Mouse (Mus musculus) lung, adult 2 months (tissue): ENCODE data around the gene Sema4a. TPM values are rescaled to one million over a fixed set of nuclear protein-coding genes. Genes with fewer than 3 reads are reported as not detected.
A peak's percentile ranks its signal among the peaks of the same experiment; 100 is the strongest.

ENCODE experiments used
- DNase-seq: peaks from one replicate; pipeline ENCODE4 v3.0.0; 2022
- H3K4me1 ChIP-seq: fragments of 200-500 bp; 2 replicates; pipeline ENCODE4 v1.6.1; 2011; ENCODE audit warnings: low read length; ENCODE audit not compliant: control insufficient read depth, insufficient read depth
- H3K4me3 ChIP-seq: fragments of 200-500 bp; replicated peaks from 2 replicates; pipeline ENCODE3; 2011; ENCODE audit warnings: low read depth, mild to moderate bottlenecking, control low read depth, low read length; ENCODE audit errors: extremely low read depth
- CTCF ChIP-seq: fragments of 200-500 bp; IDR thresholded peaks from 2 replicates; pipeline ENCODE4 v1.5.1; 2011; ENCODE audit warnings: mild to moderate bottlenecking, low read length, control low read depth; ENCODE audit not compliant: insufficient read depth
- POLR2A ChIP-seq: fragments of 200-500 bp; IDR thresholded peaks from 2 replicates; pipeline ENCODE4 v1.6.1; 2011; ENCODE audit warnings: low read depth, mild to moderate bottlenecking, control low read depth, low read length, borderline replicate concordance; ENCODE audit errors: extremely low read depth
- WGBS: fragments of 180-500 bp; shearing (Covaris S2); methylation state at CpG from one replicate; pipeline ENCODE4 v1.1.7; 2018; 5-methylcytosine and 5-hydroxymethylcytosine counted together
- polyA plus RNA-seq: library from polyadenylated mRNA; depleted of rRNA; stranded (reverse); fragments of >200 nt; gene quantifications from 2 replicates; pipeline ENCODE4 v1.2.3, GENCODE M21; 2012

Sema4a gene
- polyA plus RNA-seq, 1 experiment: 58.3 TPM

DNA sequence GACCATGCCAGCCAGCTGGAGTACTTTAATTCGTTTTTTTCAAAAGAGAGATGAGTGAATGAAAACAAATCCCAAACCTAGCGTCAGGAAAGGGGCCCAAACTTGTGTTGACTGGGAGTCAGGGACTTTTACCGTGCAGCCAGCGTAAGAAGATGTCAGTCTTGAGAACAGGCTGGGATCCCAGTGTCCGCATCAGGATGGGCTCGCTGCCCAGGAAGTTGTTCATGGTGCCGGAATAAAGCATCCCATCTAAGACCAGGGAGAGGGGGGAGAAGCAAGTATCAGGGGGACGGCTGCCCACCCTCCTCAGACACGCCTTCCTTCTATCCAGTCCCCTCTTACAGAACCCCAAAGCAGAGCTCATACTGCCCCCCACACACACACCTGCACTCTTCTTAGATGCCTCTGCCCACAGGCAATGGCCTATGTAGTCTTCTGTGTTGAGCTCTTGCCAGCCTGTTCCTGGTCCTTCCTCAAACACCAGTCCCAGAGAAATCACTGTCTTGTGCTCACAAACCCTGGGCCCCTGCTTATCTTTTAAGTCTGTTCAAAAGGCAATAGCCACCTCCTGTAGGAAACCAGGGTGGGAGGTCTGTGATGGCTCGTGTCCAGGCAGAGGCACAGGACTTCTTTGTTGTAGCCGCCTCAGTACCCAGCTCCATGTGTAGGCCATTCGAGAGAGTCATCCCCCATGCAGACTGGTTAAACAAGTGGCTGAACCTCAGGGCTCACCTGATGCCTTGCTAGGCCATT, 10.4 kb downstream of the Sema4a start:
- H3K4me1 ChIP-seq: no peaks in the 10 kb centered on the region
- no peak overlapping the region for H3K4me3 ChIP-seq
- 71% methylated on average over 12 of the region's 12 CpGs for WGBS
- no peak for DNase-seq
- TF ChIP-seq CTCF (no peak), POLR2A (no peak)

DNA sequence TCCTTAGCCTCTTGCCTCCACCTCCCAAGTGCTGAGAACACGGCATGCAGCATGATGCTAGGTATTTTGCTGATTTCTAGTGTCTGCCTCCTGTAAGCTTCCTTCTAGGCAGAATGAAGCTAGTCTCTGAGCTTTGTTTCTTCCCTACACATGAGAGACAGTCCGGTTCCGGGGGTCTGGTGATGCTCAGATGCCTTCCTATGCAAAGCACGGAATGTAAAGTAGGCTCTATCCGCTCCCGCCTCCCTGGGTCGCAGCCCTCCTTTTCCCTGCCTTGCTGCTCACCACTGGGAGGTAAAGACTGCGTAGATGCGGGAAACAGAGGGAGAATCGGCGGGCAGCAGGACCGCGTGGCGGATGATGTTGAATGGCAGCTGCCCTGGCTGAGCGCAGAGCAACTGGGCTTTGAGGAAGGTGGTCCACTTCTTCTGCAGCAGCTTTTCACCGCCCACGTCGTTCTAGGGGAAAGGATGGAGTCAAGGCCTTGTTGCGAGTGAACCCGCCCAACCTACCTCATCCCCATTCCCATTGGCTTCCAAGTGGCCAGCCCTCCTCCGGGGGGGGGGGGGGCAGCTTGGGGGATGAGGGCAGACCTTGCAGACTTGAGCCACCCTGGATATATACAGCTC, 11.5 kb downstream of the Sema4a start:
- DNase-seq: no peak
- Histone ChIP-seq H3K4me3 (no peak overlapping the region), H3K4me1 (no peaks in the 10 kb centered on the region)
- WGBS: 25% methylated on average over 21 of the region's 21 CpGs
- no peak for TF ChIP-seq POLR2A
- no peak for TF ChIP-seq CTCF

DNA sequence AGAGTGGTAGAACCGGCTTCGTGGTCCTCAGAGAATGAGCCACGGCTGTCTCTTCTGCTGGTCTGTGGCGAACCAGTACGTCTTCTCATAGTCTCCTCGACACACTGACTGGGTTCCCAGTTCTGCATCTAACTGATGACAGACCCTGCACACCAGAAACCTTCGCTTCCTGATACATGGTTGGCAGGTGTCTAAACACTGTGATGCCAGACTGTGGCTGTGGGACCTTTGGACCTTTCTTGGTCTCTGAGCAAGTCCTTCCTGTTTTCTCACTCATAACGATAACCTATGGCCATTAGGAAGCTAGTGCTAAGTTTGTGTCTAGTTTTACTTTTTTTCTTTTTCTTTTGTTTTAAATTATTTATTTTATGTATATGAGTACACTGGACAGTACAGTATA, 12.5 kb downstream of the Sema4a start:
- TF ChIP-seq CTCF (no peak), POLR2A (no peak)
- H3K4me1 ChIP-seq: no peaks in the 10 kb centered on the region
- no peak overlapping the region for H3K4me3 ChIP-seq
- 74% methylated on average over 8 of the region's 8 CpGs for WGBS
- no peak for DNase-seq

DNA sequence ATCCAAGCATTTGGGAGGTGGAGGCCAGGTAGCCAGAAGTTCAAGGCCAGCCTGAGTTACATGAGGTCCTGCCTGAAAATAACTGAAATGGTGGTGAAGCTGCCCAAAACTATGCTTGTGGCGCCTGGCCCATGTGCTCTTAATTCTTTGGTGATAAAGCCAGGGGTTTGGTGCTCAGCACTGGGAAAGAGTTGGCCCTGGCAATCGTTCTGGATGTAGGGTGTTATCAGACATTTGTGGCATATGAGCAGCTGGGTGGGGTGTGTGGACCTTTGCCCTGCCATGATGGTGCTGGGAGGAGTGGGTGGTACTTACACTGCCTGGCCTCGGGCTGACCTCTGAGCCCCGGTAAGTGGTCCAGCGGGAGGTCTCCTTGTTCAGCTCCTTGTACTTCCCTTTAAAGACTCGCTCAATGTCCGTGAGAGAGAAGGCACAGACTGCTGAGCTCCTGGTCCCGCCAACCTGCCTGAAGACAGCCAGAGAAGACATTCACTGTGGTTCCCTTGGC, 13.3 kb downstream of the Sema4a start:
- H3K4me3 ChIP-seq: no peak overlapping the region
- 62% methylated on average over 8 of the region's 8 CpGs for WGBS

DNA sequence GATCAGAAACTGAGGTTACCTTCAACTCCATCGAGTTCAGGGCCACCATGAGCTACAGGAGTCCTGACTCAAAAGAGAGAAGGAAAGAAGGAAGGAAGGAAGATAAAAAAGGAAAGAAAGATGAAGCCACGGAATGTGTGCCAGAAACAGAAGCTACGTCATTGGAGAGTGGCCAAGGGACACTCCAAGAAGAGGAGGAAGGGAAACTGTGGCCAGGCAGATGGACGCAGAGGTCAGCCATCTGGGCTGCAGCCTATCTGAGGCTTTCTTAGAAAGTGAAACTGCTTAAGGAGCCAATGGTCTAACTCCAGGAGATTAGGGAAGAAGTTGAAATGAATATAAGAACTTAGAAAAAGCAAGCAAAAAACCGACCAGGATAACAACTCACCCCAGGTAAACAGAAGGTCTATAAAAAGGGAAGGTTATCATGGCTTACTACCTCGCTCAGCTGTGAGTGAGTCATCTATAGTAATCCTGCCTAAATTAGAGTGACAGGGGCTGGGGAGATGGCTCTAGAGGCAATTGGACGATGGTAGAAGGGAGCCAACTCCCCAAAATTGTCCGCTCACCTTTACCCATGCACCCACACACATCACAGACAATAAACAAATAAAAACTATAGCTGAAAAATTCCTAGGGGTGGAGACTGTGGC, 14.4 kb downstream of the Sema4a start:
- Histone ChIP-seq H3K4me3 (no peak overlapping the region), H3K4me1 (no peaks in the 10 kb centered on the region)
- 44% methylated on average over 8 of the region's 8 CpGs for WGBS
- no peak for DNase-seq
- TF ChIP-seq POLR2A: no peak
- no peak for TF ChIP-seq CTCF

More for the DNA sequence above, 13.3 kb downstream of the Sema4a start:
- TF ChIP-seq POLR2A: no peak
- H3K4me1 ChIP-seq: no peaks in the 10 kb centered on the region
- no peak for DNase-seq

DNA sequence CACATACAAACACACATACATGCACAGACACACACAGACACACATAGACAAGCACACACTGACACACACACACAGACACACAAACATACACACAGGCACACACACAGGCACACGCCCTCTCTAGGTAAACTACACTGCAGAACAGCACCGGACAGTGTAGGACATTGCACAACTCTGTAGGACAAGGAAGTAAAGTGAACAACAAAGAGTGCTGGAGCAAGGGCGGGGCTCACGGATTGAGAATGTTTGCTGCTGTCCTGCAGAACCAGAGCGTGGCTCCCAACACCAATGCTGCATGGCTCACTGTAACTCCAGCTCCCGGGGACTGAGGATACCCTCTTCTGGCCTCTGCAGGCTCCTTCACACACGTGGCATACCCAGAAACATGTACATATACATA, 18.1 kb downstream of the Sema4a start:
- DNase-seq: no peak
- no peak overlapping the region for H3K4me3 ChIP-seq
- 39% methylated on average over 7 of the region's 7 CpGs for WGBS
- TF ChIP-seq CTCF: no peak
- TF ChIP-seq POLR2A: no peak
- H3K4me1 ChIP-seq: peaks cover 4% of the 10 kb centered on the region

DNA sequence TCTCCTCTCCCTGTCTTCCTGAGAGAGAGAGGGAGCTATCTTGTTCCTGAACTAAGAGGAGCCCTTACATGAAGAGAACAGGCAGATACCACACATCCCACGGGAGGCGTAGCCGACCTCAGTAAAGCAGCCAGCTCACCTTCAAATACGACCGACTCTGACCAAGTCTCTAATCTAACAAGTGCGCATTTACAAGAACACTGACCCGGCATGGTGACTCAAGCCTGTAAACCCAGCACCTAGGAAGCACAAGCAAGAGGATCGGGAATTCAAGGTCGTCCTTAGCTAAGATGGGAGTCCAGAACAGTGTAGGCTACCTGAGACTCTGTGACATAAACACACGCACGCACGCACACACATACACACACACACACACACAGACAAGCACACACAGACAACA, 18.5 kb downstream of the Sema4a start:
- 81% methylated on average over 12 of the region's 12 CpGs for WGBS
- no peak overlapping the region for H3K4me3 ChIP-seq
- no peak for DNase-seq
- no peak for TF ChIP-seq CTCF
- peaks cover 4% of the 10 kb centered on the region for H3K4me1 ChIP-seq

DNA sequence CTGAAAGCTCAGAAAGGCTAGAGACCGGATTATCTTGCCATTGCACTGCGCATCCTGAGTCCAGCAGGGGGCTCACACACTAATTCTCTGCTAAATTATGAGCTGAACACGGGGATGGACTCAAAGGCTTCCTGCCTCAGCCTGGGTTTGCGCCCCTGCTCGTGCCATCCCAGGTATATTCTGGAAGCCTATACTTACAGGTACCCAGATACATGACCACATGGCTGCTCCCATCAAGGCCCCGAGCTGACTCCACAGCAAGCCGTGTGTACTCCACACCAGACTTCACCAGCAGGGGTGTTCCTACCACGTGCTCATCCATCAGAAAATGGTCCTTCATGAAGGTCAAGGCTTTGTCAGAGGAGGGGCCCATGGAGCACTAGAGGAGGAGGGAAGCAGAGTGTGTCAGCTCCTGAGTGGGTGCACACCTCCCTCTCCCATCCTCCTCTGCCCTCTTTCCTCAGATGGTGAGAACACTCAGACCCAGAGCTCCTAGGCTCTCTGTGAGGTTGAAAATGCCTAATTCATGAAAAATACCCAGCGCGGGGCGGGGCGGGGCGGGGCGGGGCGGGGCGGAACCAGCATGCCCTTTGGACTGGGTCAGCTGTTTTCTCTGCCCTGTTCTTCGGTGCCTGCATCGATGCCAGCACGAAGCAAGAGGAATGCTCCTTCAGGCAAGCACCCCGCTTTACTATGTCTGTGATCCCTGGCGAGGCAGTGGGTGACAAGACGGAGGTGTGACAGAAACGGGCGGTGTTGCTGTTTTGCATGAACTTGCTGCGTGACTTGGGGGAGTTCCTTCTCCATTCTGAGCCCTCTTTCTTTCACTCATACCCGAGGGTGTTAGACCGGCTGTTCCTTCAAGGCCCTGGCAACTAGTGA, 20.2 kb downstream of the Sema4a start:
- no peak for TF ChIP-seq POLR2A
- TF ChIP-seq CTCF: peak; percentile 52
- Histone ChIP-seq H3K4me1 (peaks cover 4% of the 10 kb centered on the region), H3K4me3 (peak overlapping the region; percentile 10)
- WGBS: 22% methylated on average over 27 of the region's 27 CpGs
- no peak for DNase-seq

DNA sequence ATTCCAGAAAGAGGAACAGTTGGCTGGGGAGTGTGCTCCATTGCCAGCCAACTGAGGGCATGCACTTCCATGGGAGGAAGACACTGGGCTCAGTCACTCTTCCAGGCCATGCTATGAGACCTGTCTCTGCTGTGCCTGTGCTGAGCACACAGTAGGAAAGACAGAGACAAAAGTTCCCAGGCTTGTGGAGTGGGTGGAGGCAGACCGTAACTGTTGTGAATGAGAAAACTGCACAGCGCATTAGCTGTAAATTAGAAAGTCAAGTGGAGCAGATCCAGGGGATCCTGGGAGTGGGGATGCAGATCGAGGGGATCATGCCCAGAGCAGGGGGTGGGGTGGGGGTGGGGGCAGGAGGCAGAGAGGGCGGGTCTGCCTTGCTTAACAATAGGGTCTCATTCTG, 21.4 kb downstream of the Sema4a start:
- 71% methylated on average over 4 of the region's 4 CpGs for WGBS
- Histone ChIP-seq H3K4me3 (no peak overlapping the region), H3K4me1 (peaks cover 4% of the 10 kb centered on the region)
- TF ChIP-seq POLR2A (no peak), CTCF (no peak)
- DNase-seq: no peak

DNA sequence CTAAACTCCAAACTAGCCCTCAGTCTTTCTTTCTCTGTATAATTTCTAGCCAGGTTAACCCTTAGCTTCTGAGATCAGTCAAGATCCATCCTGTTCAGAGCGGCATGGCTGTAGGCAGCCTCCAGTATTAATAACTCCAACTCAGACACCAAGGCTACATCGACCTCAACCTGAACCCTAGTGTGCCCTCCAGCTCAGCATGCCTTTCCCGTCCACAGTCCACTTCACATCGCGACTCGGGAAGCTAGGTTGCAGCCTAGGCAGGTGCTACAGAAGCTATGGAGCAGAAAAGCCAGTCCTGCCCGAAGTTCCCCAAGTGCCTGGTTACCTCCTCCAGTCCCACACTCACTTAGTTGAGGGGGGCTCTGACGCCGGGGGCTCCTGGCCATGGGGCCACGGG, 23.5 kb downstream of the Sema4a start:
- no peak for DNase-seq
- peaks cover 4% of the 10 kb centered on the region for H3K4me1 ChIP-seq
- no peak for TF ChIP-seq CTCF
- no peak for TF ChIP-seq POLR2A
- WGBS: 78% methylated on average over 10 of the region's 10 CpGs
- no peak overlapping the region for H3K4me3 ChIP-seq
